Mouse (Mus musculus) MEL (cell line): Measurements from ENCODE around the gene Wnk4. TPM values are rescaled to one million over a fixed set of nuclear protein-coding genes. Genes with fewer than 3 reads are reported as not detected.
A peak's percentile ranks its signal among the peaks of the same experiment; 100 is the strongest.

ENCODE experiments used
- DNase-seq: peaks from one replicate; pipeline ENCODE4 v3.0.0; 2011; ENCODE audit warnings: low read depth, low spot score
- H3K27ac ChIP-seq: 2 replicates; pipeline ENCODE4 v1.5.1; 2012; ENCODE audit warnings: low read depth, mild to moderate bottlenecking, control low read depth, low read length, moderate library complexity; ENCODE audit not compliant: control insufficient read depth
- H3K27me3 ChIP-seq, 2 experiments: fragments of 150-350 bp in 1 of 2; sonication (generic) in 1 of 2; 2 replicates each; pipeline ENCODE4 v1.6.1; 2012; ENCODE audit warnings: low read length in 2 of 2, mild to moderate bottlenecking in 2 of 2, improper control_type of control experiment in 1 of 2, moderate library complexity in 1 of 2; ENCODE audit not compliant: insufficient read depth in 2 of 2, control insufficient read depth in 1 of 2
- H3K36me3 ChIP-seq, 2 experiments: 2 replicates each; pipeline ENCODE4 v1.6.1; 2012 to 2014; ENCODE audit warnings: low read length in 2 of 2, improper control_type of control experiment in 1 of 2, inconsistent platforms in 1 of 2, mild to moderate bottlenecking in 1 of 2; ENCODE audit not compliant: insufficient read depth in 2 of 2, control insufficient read depth in 1 of 2
- H3K4me1 ChIP-seq, 2 experiments: fragments of 150-350 bp in 1 of 2; sonication (generic) in 1 of 2; 2 replicates each; pipeline ENCODE4 v1.6.1; 2012; ENCODE audit warnings: low read length in 2 of 2, improper control_type of control experiment in 1 of 2, mild to moderate bottlenecking in 1 of 2; ENCODE audit not compliant: insufficient read depth in 2 of 2, control insufficient read depth in 1 of 2
- H3K4me3 ChIP-seq, 2 experiments: fragments of 150-350 bp in 1 of 2; sonication (generic) in 1 of 2; 2 replicates each; pipeline ENCODE4 v1.5.1; 2012; ENCODE audit warnings: low read depth in 2 of 2, low read length in 2 of 2, mild to moderate bottlenecking in 2 of 2, moderate library complexity in 2 of 2, control low read depth in 1 of 2, improper control_type of control experiment in 1 of 2; ENCODE audit not compliant: control insufficient read depth in 1 of 2, insufficient read depth in 1 of 2
- H3K79me2 ChIP-seq: 2 replicates; pipeline ENCODE4 v1.6.1; 2012; ENCODE audit warnings: mild to moderate bottlenecking, low read length, moderate library complexity; ENCODE audit not compliant: control insufficient read depth, poor library complexity, insufficient read depth
- H3K9ac ChIP-seq: 2 replicates; pipeline ENCODE4 v1.6.1; 2012; ENCODE audit warnings: low read depth, mild to moderate bottlenecking, control low read depth, low read length, moderate library complexity; ENCODE audit not compliant: control insufficient read depth, poor library complexity, severe bottlenecking
- H3K9me3 ChIP-seq: fragments of 150-350 bp; sonication (generic); replicated peaks from 2 replicates; pipeline ENCODE4 v1.6.1; 2012; ENCODE audit warnings: mild to moderate bottlenecking, low read length, improper control_type of control experiment, moderate library complexity; ENCODE audit not compliant: insufficient read depth
- CHD2 ChIP-seq: IDR thresholded peaks from 2 replicates; pipeline ENCODE4 v1.6.1; 2011; ENCODE audit warnings: low read length, improper control_type of control experiment
- CTCF ChIP-seq, 3 experiments: IDR thresholded peaks in 2 of 3; conservative IDR thresholded peaks in 1 of 3; 2 replicates each; pipeline ENCODE4 v1.5.1; 2011 to 2012; ENCODE audit warnings: low read length in 3 of 3, low read depth in 2 of 3, mild to moderate bottlenecking in 2 of 3, improper control_type of control experiment in 1 of 3, inconsistent platforms in 1 of 3, mixed read lengths in 1 of 3, moderate library complexity in 1 of 3; ENCODE audit not compliant: control insufficient read depth in 1 of 3, insufficient read depth in 1 of 3, poor library complexity in 1 of 3, severe bottlenecking in 1 of 3
- E2F4 ChIP-seq: IDR thresholded peaks from 2 replicates; pipeline ENCODE4 v1.6.1; 2011; ENCODE audit warnings: low read depth, low read length, improper control_type of control experiment, borderline replicate concordance
- ELF1 ChIP-seq: IDR thresholded peaks from 2 replicates; pipeline ENCODE4 v1.6.1; 2014; ENCODE audit warnings: low read depth, mild to moderate bottlenecking, inconsistent platforms, low read length, improper control_type of control experiment, moderate library complexity
- EP300 ChIP-seq, 2 experiments: IDR thresholded peaks; 2 replicates each; pipeline ENCODE4 v1.6.1; 2011; ENCODE audit warnings: improper control_type of control experiment in 2 of 2, low read length in 2 of 2, low read depth in 1 of 2, mild to moderate bottlenecking in 1 of 2
- ETS1 ChIP-seq: IDR thresholded peaks from 2 replicates; pipeline ENCODE4 v1.6.1; 2012; ENCODE audit warnings: low read depth, mild to moderate bottlenecking, inconsistent platforms, low read length, improper control_type of control experiment, moderate library complexity
- GABPA ChIP-seq: IDR thresholded peaks from 2 replicates; pipeline ENCODE4 v1.6.1; 2012; ENCODE audit warnings: low read depth, mild to moderate bottlenecking, inconsistent platforms, low read length, improper control_type of control experiment, moderate library complexity
- GATA1 ChIP-seq: IDR thresholded peaks from 2 replicates; pipeline ENCODE4 v1.6.1; 2011; ENCODE audit warnings: low read depth, low read length, improper control_type of control experiment
- HCFC1 ChIP-seq: IDR thresholded peaks from 2 replicates; pipeline ENCODE4 v1.6.1; 2012; ENCODE audit warnings: low read depth, mild to moderate bottlenecking, inconsistent platforms, low read length, improper control_type of control experiment, moderate library complexity
- JUND ChIP-seq: IDR thresholded peaks from 2 replicates; pipeline ENCODE4 v1.6.1; 2011; ENCODE audit warnings: low read depth, mild to moderate bottlenecking, improper control_type of control experiment, low read length
- KAT2A ChIP-seq: conservative IDR thresholded peaks from 2 replicates; pipeline ENCODE4 v1.6.1; 2012; ENCODE audit warnings: low read depth, low read length, improper control_type of control experiment, inconsistent platforms
- MAX ChIP-seq: IDR thresholded peaks from 2 replicates; pipeline ENCODE4 v1.6.1; 2011; ENCODE audit warnings: low read length, improper control_type of control experiment
- MEF2A ChIP-seq: IDR thresholded peaks from 2 replicates; pipeline ENCODE4 v1.6.1; 2014; ENCODE audit warnings: low read depth, mild to moderate bottlenecking, inconsistent platforms, low read length, improper control_type of control experiment; ENCODE audit not compliant: poor library complexity, insufficient replicate concordance, severe bottlenecking; ENCODE audit errors: extremely low read depth
- MXI1 ChIP-seq: IDR thresholded peaks from 2 replicates; pipeline ENCODE4 v1.6.1; 2011; ENCODE audit warnings: mild to moderate bottlenecking, low read depth, low read length, improper control_type of control experiment
- MYC ChIP-seq: IDR thresholded peaks from 2 replicates; pipeline ENCODE4 v1.6.1; 2011; ENCODE audit warnings: low read depth, mild to moderate bottlenecking, low read length, improper control_type of control experiment, moderate library complexity
- NELFE ChIP-seq: IDR thresholded peaks from 2 replicates; pipeline ENCODE4 v1.6.1; 2011; ENCODE audit warnings: low read depth, low read length, improper control_type of control experiment
- NRF1 ChIP-seq: IDR thresholded peaks from 2 replicates; pipeline ENCODE4 v1.6.1; 2014; ENCODE audit warnings: low read depth, mild to moderate bottlenecking, inconsistent platforms, low read length, improper control_type of control experiment, moderate library complexity; ENCODE audit not compliant: poor library complexity, insufficient read depth, severe bottlenecking
- POLR2AphosphoS5 ChIP-seq: IDR thresholded peaks from 2 replicates; pipeline ENCODE4 v1.6.1; 2012; ENCODE audit warnings: low read depth, borderline replicate concordance, mild to moderate bottlenecking, inconsistent platforms, low read length, moderate library complexity, mixed read lengths
- RCOR1 ChIP-seq: IDR thresholded peaks from 2 replicates; pipeline ENCODE4 v1.6.1; 2012; ENCODE audit warnings: low read depth, mild to moderate bottlenecking, inconsistent platforms, low read length, improper control_type of control experiment
- SIN3A ChIP-seq: IDR thresholded peaks from 2 replicates; pipeline ENCODE4 v1.6.1; 2012; ENCODE audit warnings: low read length, improper control_type of control experiment, inconsistent platforms
- SMC3 ChIP-seq: IDR thresholded peaks from 2 replicates; pipeline ENCODE4 v1.6.1; 2011; ENCODE audit warnings: low read depth, low read length, improper control_type of control experiment
- TAL1 ChIP-seq: IDR thresholded peaks from 2 replicates; pipeline ENCODE4 v1.6.1; 2012; ENCODE audit warnings: mild to moderate bottlenecking, inconsistent platforms, low read length, moderate library complexity, mixed read lengths
- TBP ChIP-seq: IDR thresholded peaks from 2 replicates; pipeline ENCODE4 v1.8.0; 2011; ENCODE audit warnings: low read depth, low read length, improper control_type of control experiment
- TCF12 ChIP-seq: IDR thresholded peaks from 2 replicates; pipeline ENCODE4 v1.6.1; 2014; ENCODE audit warnings: low read depth, mild to moderate bottlenecking, inconsistent platforms, low read length, improper control_type of control experiment, moderate library complexity
- UBTF ChIP-seq: IDR thresholded peaks from 2 replicates; pipeline ENCODE4 v1.6.1; 2012; ENCODE audit warnings: low read depth, mild to moderate bottlenecking, inconsistent platforms, low read length, improper control_type of control experiment, moderate library complexity, borderline replicate concordance; ENCODE audit not compliant: insufficient read depth
- USF1 ChIP-seq: IDR thresholded peaks from 2 replicates; pipeline ENCODE4 v1.6.1; 2014; ENCODE audit warnings: low read depth, mild to moderate bottlenecking, inconsistent platforms, low read length, improper control_type of control experiment, moderate library complexity
- USF2 ChIP-seq, 2 experiments: IDR thresholded peaks; 2 replicates each; pipeline ENCODE4 v1.6.1; 2011 to 2012; ENCODE audit warnings: improper control_type of control experiment in 2 of 2, low read length in 2 of 2, borderline replicate concordance in 1 of 2, inconsistent platforms in 1 of 2, low read depth in 1 of 2, mild to moderate bottlenecking in 1 of 2; ENCODE audit not compliant: insufficient read depth in 1 of 2
- ZKSCAN1 ChIP-seq: IDR thresholded peaks from 2 replicates; pipeline ENCODE4 v1.6.1; 2012; ENCODE audit warnings: low read depth, mild to moderate bottlenecking, inconsistent platforms, low read length, improper control_type of control experiment, moderate library complexity
- ZMIZ1 ChIP-seq: IDR thresholded peaks from 2 replicates; pipeline ENCODE4 v1.6.1; 2012; ENCODE audit warnings: low read depth, mild to moderate bottlenecking, inconsistent platforms, low read length, improper control_type of control experiment, moderate library complexity
- polyA plus RNA-seq, 2 experiments: library from polyadenylated mRNA; stranded (reverse) in 1 of 2; unstranded in 1 of 2; fragments of >175 nt in 1 of 2; fragments of >200 nt in 1 of 2; gene quantifications; 2 replicates each; pipeline versions ENCODE4 v1.2.1 to v1.2.4; 2012; ENCODE audit warnings: low replicate concordance in 2 of 2, low read depth in 1 of 2; ENCODE audit not compliant: insufficient read length in 2 of 2, insufficient read depth in 1 of 2, missing spikeins in 1 of 2
- total RNA-seq: library from RNA; depleted of rRNA; stranded (reverse); fragments of 300-350 nt; gene quantifications from 2 replicates; pipeline ENCODE4 v1.2.3, GENCODE M21; 2012

Gene Wnk4
- total and polyA plus RNA-seq, 3 experiments = 0.92 to 3.4 TPM; not detected in 1

GRCm38 (mm10) chr11:101226065-101226701, 34.2 kb upstream of the Wnk4 start, which contains the start of gene Ezh1 (continued):
- TF ChIP-seq CTCF (IDR thresholded peaks at IDR 0.05 in 2 of 3, conservative IDR thresholded peaks at IDR 0.05 in 1 of 3; ENCODE audit: control insufficient read depth in 1 of 3, insufficient read depth in 1 of 3, low read depth in 2 of 3, low read length in 3 of 3, poor library complexity in 1 of 3, severe bottlenecking in 1 of 3) = peak in 1 of 3 experiments; percentile 3; a peak in 1 of 6 replicates
- no peak for TF ChIP-seq KAT2A
- TF ChIP-seq E2F4 = no peak
- TF ChIP-seq MYC = no peak
- peak; percentile 69; the same call in 1 of the 2 replicates for TF ChIP-seq MXI1
- TF ChIP-seq MAX = peak; percentile 47; the same call in 1 of the 2 replicates
- peak; percentile 64 for TF ChIP-seq USF1
- no peak for TF ChIP-seq POLR2AphosphoS5
- peak; percentile 92 for TF ChIP-seq NRF1
- TF ChIP-seq SIN3A = 0 out of 2 replicates have a peak, but pooled peaks have one; percentile 25
- TF ChIP-seq HCFC1 = peak; percentile 60; the same call in 1 of the 2 replicates
- TF ChIP-seq TBP = 0 out of 2 replicates have a peak, but pooled peaks have one; percentile 34
- TF ChIP-seq TAL1 = no peak
- TF ChIP-seq ELF1 = no peak
- TF ChIP-seq ETS1 = no peak; the same call in 1 of the 2 replicates
- TF ChIP-seq NELFE = peak; percentile 47
- no peak for TF ChIP-seq MEF2A
- TF ChIP-seq GABPA = no peak
- TF ChIP-seq ZMIZ1 = no peak

DNA sequence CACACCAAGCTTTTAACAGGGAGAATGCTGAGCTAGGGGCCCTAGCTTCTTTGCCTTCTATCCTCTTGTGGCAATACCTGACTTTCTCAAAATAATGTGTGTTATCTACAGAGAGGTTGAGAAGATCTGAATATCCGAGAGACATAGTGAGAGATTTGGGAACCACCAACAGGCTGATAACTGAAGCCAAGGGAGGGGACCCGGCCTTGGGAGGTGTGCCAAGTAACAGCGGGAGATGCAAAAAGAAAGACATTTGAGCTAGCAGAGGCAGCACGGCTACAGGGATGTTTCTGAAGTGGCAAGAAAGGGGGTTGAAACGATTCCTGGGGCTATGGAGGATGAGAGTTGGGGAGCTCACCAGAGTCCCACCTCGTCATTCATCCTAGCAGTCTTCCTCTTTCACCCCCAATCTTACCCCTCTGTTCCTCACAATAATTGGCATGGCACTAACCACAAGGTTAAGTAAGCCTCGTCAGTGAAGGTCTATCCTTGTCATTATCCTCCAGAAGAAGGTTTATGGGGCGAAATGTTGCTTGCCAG, 30.9 kb upstream of the Wnk4 start:
- Histone ChIP-seq H3K9ac (no peak overlapping the region), H3K27ac (no peak overlapping the region), H3K9me3 (no peaks in the 10 kb centered on the region), H3K36me3 (peaks cover 0 to 17% of the 10 kb centered on the region in 2 experiments; a peak in 2 of 4 replicates), H3K4me1 (peaks cover 3 to 30% of the 10 kb centered on the region in 2 experiments; a peak in 3 of 4 replicates), H3K79me2 (peaks cover 5% of the 10 kb centered on the region; the same call in 1 of the 2 replicates), H3K4me3 (no peak overlapping the region), H3K27me3 (peaks cover 0 to 4% of the 10 kb centered on the region in 2 experiments; a peak in 2 of 4 replicates)
- TF ChIP-seq TCF12 = peak; percentile 42; the same call in 1 of the 2 replicates
- TF ChIP-seq GATA1 = 0 out of 2 replicates have a peak, but pooled peaks have one; percentile 46
- TF ChIP-seq TAL1 = no peak
- TF ChIP-seq CTCF (IDR thresholded peaks at IDR 0.05 in 2 of 3, conservative IDR thresholded peaks at IDR 0.05 in 1 of 3; ENCODE audit: control insufficient read depth in 1 of 3, insufficient read depth in 1 of 3, low read depth in 2 of 3, low read length in 3 of 3, poor library complexity in 1 of 3, severe bottlenecking in 1 of 3) = no peak
- TF ChIP-seq ELF1 = no peak
- no peak for TF ChIP-seq ZKSCAN1
- TF ChIP-seq ETS1 = 0 out of 2 replicates have a peak, but pooled peaks have one; percentile 34
- no peak for TF ChIP-seq E2F4
- TF ChIP-seq MEF2A = no peak
- TF ChIP-seq SMC3 = no peak
- TF ChIP-seq NRF1 = no peak
- peak; percentile 87 for TF ChIP-seq RCOR1
- no peak for TF ChIP-seq UBTF
- TF ChIP-seq EP300 (IDR thresholded peaks at IDR 0.05; ENCODE audit: low read depth in 1 of 2, low read length in 2 of 2) = peak; percentile 16 to 19; a peak in 2 of 4 replicates
- TF ChIP-seq SIN3A = 0 out of 2 replicates have a peak, but pooled peaks have one; percentile 17
- no peak for TF ChIP-seq CHD2
- no peak for TF ChIP-seq USF2 (IDR thresholded peaks at IDR 0.05; ENCODE audit: borderline replicate concordance in 1 of 2, insufficient read depth in 1 of 2, low read depth in 1 of 2, low read length in 2 of 2)
- no peak for TF ChIP-seq MYC
- TF ChIP-seq NELFE = no peak
- no peak for TF ChIP-seq JUND
- peak; percentile 65 for DNase-seq
